Mouse (Mus musculus): ENCODE measurements around the gene Cyp2a4. TPM values are rescaled to one million over a fixed set of nuclear protein-coding genes. Genes with fewer than 3 reads are reported as not detected.
"Not testable (repeated sequence)": the region's sequence is repeated elsewhere in the genome, so short reads cannot be mapped to it uniquely, and the experiment has no call there.

Gene Cyp2a4
- polyA plus RNA-seq, 1 experiment from 2014 or later, result not detected

- not testable (repeated sequence) for ATAC-seq (ENCODE audit: insufficient read depth, low FRiP score, low TSS enrichment); H3K4me3 ChIP-seq (ENCODE audit: low read depth, low read length); H3K9me3 ChIP-seq (ENCODE audit: control insufficient read depth, low read length); DNase-seq (ENCODE audit: low spot score); H3K4me2 ChIP-seq (ENCODE audit: low read depth); H3K4me1 ChIP-seq (ENCODE audit: control insufficient read depth, insufficient read depth, low read length); H3K27me3 ChIP-seq (ENCODE audit: control insufficient read depth, insufficient read depth, low read length); H3K9ac ChIP-seq (ENCODE audit: low read length); H3K27ac ChIP-seq (ENCODE audit: low read depth, low read length); H3K36me3 ChIP-seq (ENCODE audit: control insufficient read depth, insufficient read depth, low read length)
- 93% methylated on average over 5 of the region's 6 CpGs for WGBS
Observed at GRCm38 (mm10) chr7:26356719-26357118, 49.8 kb downstream of the Cyp2a4 start.

Other genes starting within 250 kb of the Cyp2a4 start
- not detected in 2 replicates for gene Cyp2b13, start 245.7 kb upstream of the Cyp2a4 start, polyA plus RNA-seq (2014; fragmentation: Nextera tagmentation; extraction: Ambion mirVana)
- not detected in 2 replicates for gene Cyp2b9, start 133.8 kb upstream of the Cyp2a4 start, polyA plus RNA-seq (2014; fragmentation: Nextera tagmentation; extraction: Ambion mirVana)
- not detected in 2 replicates for gene Vmn1r184, start 46.8 kb upstream of the Cyp2a4 start, polyA plus RNA-seq (2014; fragmentation: Nextera tagmentation; extraction: Ambion mirVana)
- gene Nlrp9c, start 96.5 kb downstream of the Cyp2a4 start, polyA plus RNA-seq (2014; fragmentation: Nextera tagmentation; extraction: Ambion mirVana), result not detected in 2 replicates
- gene Nlrp4a, start 127.9 kb downstream of the Cyp2a4 start, polyA plus RNA-seq (2014; fragmentation: Nextera tagmentation; extraction: Ambion mirVana), result not detected in 2 replicates
- not detected in 2 replicates for gene Nlrp9a, start 227.9 kb downstream of the Cyp2a4 start, polyA plus RNA-seq (2014; fragmentation: Nextera tagmentation; extraction: Ambion mirVana)

Measured in neural tube, embryonic 11.5 days (tissue).